Mouse (Mus musculus) forebrain, postnatal 0 days (tissue): Measurements from ENCODE around the gene Psmb7. TPM values are rescaled to one million over a fixed set of nuclear protein-coding genes. Genes with fewer than 3 reads are reported as not detected.

Experiments
- ATAC-seq: fragments of 200-750 bp; cut with Nextera tagmentation; 2 replicates; pipeline ENCODE4 v1.8.0; 2017; ENCODE audit warnings: mild to moderate bottlenecking, moderate library complexity
- DNase-seq: peaks from one replicate; pipeline ENCODE4 v3.0.0-alpha.2; 2015
- H3K27ac ChIP-seq: fragments of 300-500 bp; sonication (generic); 2 replicates; pipeline ENCODE4 v1.5.1; 2014; ENCODE audit warnings: low read depth, mild to moderate bottlenecking, antibody characterized with exemption, low read length, moderate library complexity, mixed read lengths
- H3K27me3 ChIP-seq: fragments of 300-500 bp; sonication (generic); 2 replicates; pipeline ENCODE4 v1.6.1; 2014; ENCODE audit warnings: mild to moderate bottlenecking, low read length, mixed read lengths; ENCODE audit not compliant: insufficient read depth
- H3K36me3 ChIP-seq: fragments of 300-500 bp; sonication (generic); 2 replicates; pipeline ENCODE4 v1.6.1; 2014; ENCODE audit warnings: mild to moderate bottlenecking, moderate library complexity; ENCODE audit not compliant: insufficient read depth
- H3K4me1 ChIP-seq: fragments of 300-500 bp; sonication (generic); 2 replicates; pipeline ENCODE4 v1.6.1; 2014; ENCODE audit warnings: antibody characterized with exemption; ENCODE audit not compliant: insufficient read depth
- H3K4me2 ChIP-seq: fragments of 300-500 bp; sonication (generic); 2 replicates; pipeline ENCODE4 v1.6.1; 2014; ENCODE audit warnings: low read depth, mild to moderate bottlenecking, moderate library complexity
- H3K4me3 ChIP-seq: fragments of 300-500 bp; sonication (generic); 2 replicates; pipeline ENCODE4 v1.5.1; 2014; ENCODE audit warnings: low read depth, low read length, mixed read lengths
- H3K9ac ChIP-seq: fragments of 300-500 bp; sonication (generic); 2 replicates; pipeline ENCODE4 v1.6.1; 2014; ENCODE audit warnings: mild to moderate bottlenecking
- H3K9me3 ChIP-seq: fragments of 300-500 bp; sonication (generic); 2 replicates; pipeline ENCODE4 v1.6.1; 2016; ENCODE audit warnings: low read length
- CTCF ChIP-seq: sonication (generic); IDR thresholded peaks from 2 replicates; pipeline ENCODE4 v1.5.1; 2016; ENCODE audit warnings: antibody characterized with exemption, control low read depth, low read depth
- WGBS: fragments of 180-500 bp; shearing (Covaris S2); extraction: QIAGEN DNeasy Blood & Tissue Kit; methylation state at CpG from one replicate; pipeline ENCODE4 v1.1.7; 2014; 5-methylcytosine and 5-hydroxymethylcytosine counted together
- polyA plus RNA-seq: library from polyadenylated mRNA; unstranded; fragments of >200 nt; fragmentation: Nextera tagmentation; extraction: Ambion mirVana; gene quantifications from 2 replicates; pipeline ENCODE4 v1.2.1, GENCODE M21; 2015
- total RNA-seq: library from RNA; depleted of rRNA; stranded (reverse); fragments of >200 nt; gene quantifications from 2 replicates; pipeline ENCODE4 v1.2.3, GENCODE M21; 2014

The Psmb7 gene
- total and polyA plus RNA-seq, 2 experiments from 2014 or later = 276 to 292 TPM

GRCm38 (mm10) chr2:38653293-38653619, 9.4 kb upstream of the Psmb7 start:
- DNase-seq = no peak
- WGBS = 85% methylated on average over 5 of the region's 5 CpGs
- H3K9ac ChIP-seq = no peak overlapping the region
- no peak overlapping the region for H3K4me2 ChIP-seq
- no peaks in the 10 kb centered on the region for H3K36me3 ChIP-seq
- H3K9me3 ChIP-seq = no peaks in the 10 kb centered on the region
- H3K4me1 ChIP-seq = no peaks in the 10 kb centered on the region
- H3K4me3 ChIP-seq = no peak overlapping the region
- no peak for TF ChIP-seq CTCF
- H3K27me3 ChIP-seq = no peaks in the 10 kb centered on the region
- ATAC-seq = no peak
- H3K27ac ChIP-seq = no peak overlapping the region

GRCm38 (mm10) chr2:38652565-38653292, 8.8 kb upstream of the Psmb7 start:
- 0 out of 2 replicates have a peak, but pooled peaks cover under 1% of the 10 kb centered on the region for H3K4me1 ChIP-seq
- ATAC-seq = peak; percentile 23; the same call in 1 of the 2 replicates
- DNase-seq = no peak
- H3K4me3 ChIP-seq = no peak overlapping the region
- H3K36me3 ChIP-seq = no peaks in the 10 kb centered on the region
- no peaks in the 10 kb centered on the region for H3K27me3 ChIP-seq
- no peak overlapping the region for H3K27ac ChIP-seq
- H3K9ac ChIP-seq = no peak overlapping the region
- WGBS = 72% methylated on average over 10 of the region's 10 CpGs
- no peaks in the 10 kb centered on the region for H3K9me3 ChIP-seq
- no peak for TF ChIP-seq CTCF
- H3K4me2 ChIP-seq = no peak overlapping the region

GRCm38 (mm10) chr2:38652098-38652497, 8.2 kb upstream of the Psmb7 start:
- 77% methylated on average over 7 of the region's 7 CpGs for WGBS
- ATAC-seq (no peak), DNase-seq (no peak)
- Histone ChIP-seq H3K27me3 (no peaks in the 10 kb centered on the region), H3K9me3 (no peaks in the 10 kb centered on the region), H3K27ac (no peak overlapping the region), H3K36me3 (no peaks in the 10 kb centered on the region), H3K4me3 (no peak overlapping the region), H3K4me1 (peaks cover 7% of the 10 kb centered on the region), H3K4me2 (no peak overlapping the region), H3K9ac (no peak overlapping the region)
- TF ChIP-seq CTCF = no peak

GRCm38 (mm10) chr2:38650340-38650739, 6.5 kb upstream of the Psmb7 start:
- no peaks in the 10 kb centered on the region for H3K36me3 ChIP-seq
- H3K27me3 ChIP-seq = no peaks in the 10 kb centered on the region
- no peak overlapping the region for H3K27ac ChIP-seq
- H3K9me3 ChIP-seq = no peaks in the 10 kb centered on the region
- 97% methylated on average over 1 of the region's 1 CpGs for WGBS
- H3K4me1 ChIP-seq = peaks cover 10% of the 10 kb centered on the region
- H3K9ac ChIP-seq = no peak overlapping the region
- no peak for ATAC-seq
- no peak overlapping the region for H3K4me2 ChIP-seq
- no peak overlapping the region for H3K4me3 ChIP-seq
- DNase-seq = no peak
- TF ChIP-seq CTCF = no peak

- no peak for DNase-seq
- Histone ChIP-seq H3K4me3 (no peak overlapping the region), H3K36me3 (no peaks in the 10 kb centered on the region), H3K4me2 (no peak overlapping the region), H3K4me1 (peaks cover 14% of the 10 kb centered on the region), H3K9ac (no peak overlapping the region), H3K9me3 (no peaks in the 10 kb centered on the region), H3K27me3 (no peaks in the 10 kb centered on the region), H3K27ac (peak overlapping the region; percentile 57; the same call in 1 of the 2 replicates)
- no peak for TF ChIP-seq CTCF
- no peak for ATAC-seq
- WGBS = 77% methylated on average over 7 of the region's 7 CpGs
Observed at GRCm38 (mm10) chr2:38647661-38648060, 3.8 kb upstream of the Psmb7 start.

- Histone ChIP-seq H3K36me3 (no peaks in the 10 kb centered on the region), H3K27ac (peak overlapping the region; percentile 57; the same call in 1 of the 2 replicates), H3K27me3 (no peaks in the 10 kb centered on the region), H3K4me2 (peak overlapping the region; percentile 10; the same call in 1 of the 2 replicates), H3K4me1 (peaks cover 14% of the 10 kb centered on the region), H3K9ac (no peak overlapping the region), H3K4me3 (no peak overlapping the region), H3K9me3 (no peaks in the 10 kb centered on the region)
- no peak for TF ChIP-seq CTCF
- WGBS = 34% methylated on average over 8 of the region's 8 CpGs
- peak; percentile 73 for DNase-seq
- peak; percentile 49 for ATAC-seq
Observed at GRCm38 (mm10) chr2:38647201-38647606, 3.3 kb upstream of the Psmb7 start.

GRCm38 (mm10) chr2:38645936-38646335, 2.0 kb upstream of the Psmb7 start:
- H3K4me1 ChIP-seq = peaks cover 14% of the 10 kb centered on the region
- peak; percentile 73 for TF ChIP-seq CTCF
- H3K36me3 ChIP-seq = peaks cover 8% of the 10 kb centered on the region
- H3K9ac ChIP-seq = no peak overlapping the region
- DNase-seq (peak; percentile 71), ATAC-seq (peak; percentile 69)
- H3K27me3 ChIP-seq = no peaks in the 10 kb centered on the region
- H3K4me2 ChIP-seq = no peak overlapping the region
- H3K27ac ChIP-seq = no peak overlapping the region
- 0% methylated on average over 3 of the region's 3 CpGs for WGBS
- H3K9me3 ChIP-seq = no peaks in the 10 kb centered on the region
- no peak overlapping the region for H3K4me3 ChIP-seq
